Comparison of ENCODE assay signal across 21 mouse cellular contexts in genomic region chr1:34063943-34064342, GRCm38 (mm10).
DNase-seq lines count a peak whose midpoint lies in the region; ATAC-seq and TF ChIP-seq lines count a peak whose summit lies in the region.
"Had no signal": no experiment of that assay in that cellular context is flagged by ENCODE, and none has a peak within 500 bp of the region (broad histone marks: within the 10 kb centered on the region; RNA-seq: fewer than 3 reads in every experiment).

No protein-coding gene starts in this region.

- H3K4me3 ChIP-seq in gastrocnemius, adult 2 months = no peak overlapping the region
- H3K4me3 ChIP-seq in liver, postnatal 0 days (ENCODE audit: low read depth, low read length) = no peak overlapping the region
- no peak overlapping the region for H3K4me3 ChIP-seq in liver, embryonic 12.5 days
- no peak overlapping the region for H3K4me3 ChIP-seq in ES-Bruce4 (ENCODE audit: low read depth, low read length)
- H3K4me3 ChIP-seq: embryonic facial prominence, embryonic 15.5 days; erythroblast, embryonic 14.5 days; heart, embryonic 10.5 days had no signal

- H3K36me3 ChIP-seq in liver, postnatal 0 days (replicated peaks; ENCODE audit: insufficient read depth, low read length) = no peaks in the 10 kb centered on the region
- H3K36me3 ChIP-seq in liver, embryonic 12.5 days = no peaks in the 10 kb centered on the region
- no peaks in the 10 kb centered on the region for H3K36me3 ChIP-seq in ES-Bruce4 (ENCODE audit: control insufficient read depth, insufficient read depth, low read length, poor library complexity, severe bottlenecking)
- H3K36me3 ChIP-seq: embryonic facial prominence, embryonic 15.5 days; heart, embryonic 10.5 days had no signal

- peak overlapping the region; percentile 13 for H3K27ac ChIP-seq in gastrocnemius, adult 2 months
- peak overlapping the region; percentile 83; the same call in 1 of the 2 replicates for H3K27ac ChIP-seq in liver, postnatal 0 days (ENCODE audit: low read depth)
- H3K27ac ChIP-seq in liver, embryonic 12.5 days = no peak overlapping the region
- peak overlapping the region; percentile 60; the same call in 1 of the 2 replicates for H3K27ac ChIP-seq in ES-Bruce4 (ENCODE audit: insufficient read depth, low read length)
- H3K27ac ChIP-seq: embryonic facial prominence, embryonic 15.5 days; heart, embryonic 10.5 days; hindbrain, embryonic 14.5 days had no signal

- H3K4me2 ChIP-seq in liver, postnatal 0 days (ENCODE audit: low read depth, low read length) = no peak overlapping the region
- H3K4me2 ChIP-seq in liver, embryonic 12.5 days = no peak overlapping the region
- H3K4me2 ChIP-seq: embryonic facial prominence, embryonic 15.5 days; hindbrain, embryonic 14.5 days had no signal

- no peaks in the 10 kb centered on the region for H3K9me3 ChIP-seq in liver, postnatal 0 days (ENCODE audit: low read length)
- H3K9me3 ChIP-seq in liver, embryonic 12.5 days (replicated peaks) = no peaks in the 10 kb centered on the region
- H3K9me3 ChIP-seq in ES-Bruce4 (replicated peaks; ENCODE audit: control insufficient read depth, insufficient read depth, low read length, poor library complexity, severe bottlenecking) = no peaks in the 10 kb centered on the region
- H3K9me3 ChIP-seq: embryonic facial prominence, embryonic 15.5 days; heart, embryonic 10.5 days had no signal

- H3K27me3 ChIP-seq in liver, postnatal 0 days (ENCODE audit: insufficient read depth, low read length) = no peaks in the 10 kb centered on the region
- H3K27me3 ChIP-seq in liver, embryonic 12.5 days (replicated peaks) = no peaks in the 10 kb centered on the region
- H3K27me3 ChIP-seq in ES-Bruce4 (ENCODE audit: control insufficient read depth, insufficient read depth, low read length, poor library complexity, severe bottlenecking) = no peaks in the 10 kb centered on the region
- H3K27me3 ChIP-seq: CH12.LX; embryonic facial prominence, embryonic 15.5 days had no signal

- no peak for ATAC-seq in liver, postnatal 0 days
- ATAC-seq in liver, embryonic 12.5 days = no peak
- ATAC-seq in monocyte, adult 5-6 weeks (replicated peaks; ENCODE audit: insufficient number of reproducible peaks, low FRiP score, low TSS enrichment, poor library complexity, severe bottlenecking) = no peak
- ATAC-seq: forebrain, embryonic 16.5 days; intestine, postnatal 0 days had no signal

- H3K4me1 ChIP-seq in liver, postnatal 0 days (ENCODE audit: insufficient read depth) = peaks cover 12% of the 10 kb centered on the region
- peaks cover 13% of the 10 kb centered on the region; the same call in 1 of the 2 replicates for H3K4me1 ChIP-seq in liver, embryonic 12.5 days
- peaks cover 8% of the 10 kb centered on the region for H3K4me1 ChIP-seq in ES-Bruce4 (ENCODE audit: control insufficient read depth, insufficient read depth, low read length)

- DNase-seq in gastrocnemius, adult 2 months = no peak
- no peak for DNase-seq in gastrocnemius, adult 18-20 months (ENCODE audit: low spot score)
- DNase-seq in liver, postnatal 0 days = no peak
- DNase-seq in ZHBTc4 (ENCODE audit: low read depth, low spot score) = peak; percentile 49
- DNase-seq: adrenal gland, postnatal 10 days; cerebellum, adult 11 months; cerebellum, adult 8-10 months; cerebellum, postnatal 25 days; gastrocnemius, postnatal 36 days; heart, adult 18-20 months; heart, postnatal 10 days had no signal

- TF ChIP-seq POLR2A in ES-Bruce4 (IDR thresholded peaks at IDR 0.05; ENCODE audit: insufficient read depth, low read length) = no peak

- H3K9ac ChIP-seq in liver, postnatal 0 days (replicated peaks) = no peak overlapping the region
- no peak overlapping the region for H3K9ac ChIP-seq in liver, embryonic 12.5 days
- no peak overlapping the region for H3K9ac ChIP-seq in ES-Bruce4 (ENCODE audit: low read depth, poor library complexity, severe bottlenecking)
- H3K9ac ChIP-seq: embryonic facial prominence, embryonic 15.5 days; hindbrain, embryonic 14.5 days had no signal

- intact Hi-C loops in gastrocnemius, adult 2 months (cut with DNase I) = loop anchor here (5.0 kb wide), 3 partner anchors 53 to 98 kb away; no protein-coding TSS in a partner anchor

- no peak for TF ChIP-seq CTCF in gastrocnemius, adult 2 months (IDR thresholded peaks at IDR 0.05)
- TF ChIP-seq CTCF in liver, postnatal 0 days (IDR thresholded peaks at IDR 0.05; ENCODE audit: low read depth) = no peak
- TF ChIP-seq CTCF in ES-Bruce4 (IDR thresholded peaks at IDR 0.05; ENCODE audit: low read depth, low read length) = no peak

- WGBS in liver, postnatal 0 days (ENCODE audit: insufficient replicate concordance) = 56% methylated on average over 3 of the region's 3 CpGs
- 66% methylated on average over 3 of the region's 3 CpGs for WGBS in liver, embryonic 12.5 days (ENCODE audit: insufficient replicate concordance)

- no peak for TF ChIP-seq EP300 in liver, postnatal 0 days (IDR thresholded peaks at IDR 0.05; ENCODE audit: low read depth)
- TF ChIP-seq EP300 in ES-Bruce4 (IDR thresholded peaks at IDR 0.05; ENCODE audit: insufficient read depth, low read depth, low read length) = no peak
